Mouse (Mus musculus): Measurements from ENCODE around the gene Prph2.

The Prph2 gene

GRCm38 (mm10) chr17:46966892-46967291, 56.6 kb downstream of the Prph2 start:
- DNase-seq = no peak

GRCm38 (mm10) chr17:46972603-46973002, 62.3 kb downstream of the Prph2 start:
- DNase-seq = no peak
